Mouse (Mus musculus): Measurements from ENCODE around the gene Gfral. TPM values are rescaled to one million over a fixed set of nuclear protein-coding genes. Genes with fewer than 3 reads are reported as not detected.

Gene Gfral
- total RNA-seq (2021): not detected

DNA sequence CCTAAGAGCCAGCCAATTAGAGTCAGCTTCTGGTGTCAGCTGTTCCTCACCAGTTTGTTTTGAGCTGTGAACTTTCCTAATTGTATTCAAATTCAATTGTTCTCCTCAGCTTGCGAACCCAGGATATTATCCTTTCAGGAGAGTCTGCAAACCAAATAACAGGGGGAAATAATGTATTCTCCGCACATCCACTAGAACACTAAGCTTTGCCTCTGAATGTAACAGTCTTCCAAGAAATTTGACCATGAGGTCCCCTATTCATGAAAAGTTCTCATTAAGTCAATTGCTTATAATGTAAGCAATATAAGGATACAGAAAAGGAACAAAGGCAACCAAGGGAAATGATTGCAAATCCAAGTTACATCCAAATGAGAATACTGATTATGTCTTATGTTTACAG is at the start of gene Gfral:
Gene Gfral, minus strand, starts transcription at position 101 of the 400 bp plus-strand sequence.
- no peak for DNase-seq (ENCODE audit: extremely low spot score in 1 of 2, low spot score in 2 of 2)
- intact Hi-C loops (cut with DNase I): no loop called here

DNA sequence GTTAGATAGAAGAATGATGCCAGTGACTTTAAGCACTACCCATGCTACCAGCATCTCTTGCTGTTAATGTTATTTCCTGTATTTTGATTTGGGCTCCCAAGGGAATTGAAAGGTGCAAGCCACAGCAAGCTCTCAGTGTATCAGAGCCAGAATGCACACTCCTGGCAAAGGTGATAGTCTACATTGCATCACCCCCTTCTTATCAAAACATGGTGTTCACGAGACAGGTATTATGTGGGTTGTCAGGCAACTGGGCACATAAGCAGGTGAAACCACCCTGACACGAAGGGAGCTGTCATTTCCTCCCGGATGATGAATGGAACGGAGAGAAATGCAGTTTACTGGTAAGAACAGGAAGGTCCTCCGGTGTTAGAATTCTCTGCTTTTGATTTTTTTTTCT is 44.3 kb upstream of the Gfral start:
- DNase-seq (ENCODE audit: extremely low spot score in 1 of 2, low spot score in 2 of 2): no peak
- intact Hi-C loops (cut with DNase I): no loop called here

GRCm38 (mm10) chr9:76252544-76252943 is 39.1 kb upstream of the Gfral start:
- intact Hi-C loops (cut with DNase I): no loop called here
- no peak for DNase-seq (ENCODE audit: extremely low spot score in 1 of 2, low spot score in 2 of 2)

- DNase-seq (ENCODE audit: extremely low spot score in 1 of 2, low spot score in 2 of 2): no peak
- intact Hi-C loops (cut with DNase I): no loop called here
These were observed 38.7 kb upstream of the Gfral start for GRCm38 (mm10) chr9:76252109-76252508.

GRCm38 (mm10) chr9:76242322-76242721 is 28.9 kb upstream of the Gfral start:
- intact Hi-C loops (cut with DNase I): no loop called here

GRCm38 (mm10) chr9:76237946-76238345 is 24.5 kb upstream of the Gfral start:
- DNase-seq (ENCODE audit: extremely low spot score in 1 of 2, low spot score in 2 of 2): no peak
- intact Hi-C loops (cut with DNase I): loop anchor here (2.0 kb wide), 1 partner anchor 475 kb away; no protein-coding TSS in a partner anchor

More at GRCm38 (mm10) chr9:76242322-76242721, 28.9 kb upstream of the Gfral start:
- DNase-seq (ENCODE audit: extremely low spot score in 1 of 2, low spot score in 2 of 2): no peak

- intact Hi-C loops (cut with DNase I): loop anchor here (2.0 kb wide), 1 partner anchor 474 kb away; no protein-coding TSS in a partner anchor
These were observed 23.8 kb upstream of the Gfral start for GRCm38 (mm10) chr9:76237243-76237642.

DNA sequence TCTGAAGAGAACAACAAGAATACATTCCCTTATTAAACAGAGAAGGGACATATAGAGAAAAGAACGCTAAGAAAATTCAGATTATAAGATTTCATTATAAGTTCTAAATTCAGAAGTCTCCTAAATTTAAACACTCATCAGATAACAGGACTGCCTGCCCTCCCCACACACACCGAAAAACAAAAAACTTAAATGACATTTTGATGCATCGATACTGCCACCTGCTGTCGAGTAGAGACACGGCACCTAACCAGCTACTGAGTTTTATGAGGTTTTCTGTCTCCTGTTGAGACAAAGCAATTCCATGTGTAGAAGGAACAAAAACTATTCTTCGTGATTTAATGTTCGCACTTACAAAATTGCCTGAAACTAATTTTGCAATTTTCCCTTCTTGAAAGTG is 23.2 kb upstream of the Gfral start:
- peak; percentile 50 to 59 for DNase-seq (ENCODE audit: extremely low spot score in 1 of 2, low spot score in 2 of 2)
- intact Hi-C loops (cut with DNase I): loop anchor here (2.0 kb wide), 1 partner anchor 474 kb away; no protein-coding TSS in a partner anchor

More at GRCm38 (mm10) chr9:76237243-76237642, 23.8 kb upstream of the Gfral start:
- DNase-seq (ENCODE audit: extremely low spot score in 1 of 2, low spot score in 2 of 2): no peak

GRCm38 (mm10) chr9:76235945-76236503 is 22.6 kb upstream of the Gfral start:
- DNase-seq (ENCODE audit: extremely low spot score in 1 of 2, low spot score in 2 of 2): peak in 1 of 2 experiments; percentile 39
- intact Hi-C loops (cut with DNase I): loop anchor here (2.0 kb wide), 1 partner anchor 473 kb away; no protein-coding TSS in a partner anchor

- no peak for DNase-seq (ENCODE audit: extremely low spot score in 1 of 2, low spot score in 2 of 2)
- intact Hi-C loops (cut with DNase I): no loop called here
These were observed 21.4 kb upstream of the Gfral start for GRCm38 (mm10) chr9:76234899-76235298.

- no peak for DNase-seq (ENCODE audit: extremely low spot score in 1 of 2, low spot score in 2 of 2)
- intact Hi-C loops (cut with DNase I): no loop called here
These were observed 16.9 kb upstream of the Gfral start for GRCm38 (mm10) chr9:76230400-76230799.

- DNase-seq (ENCODE audit: extremely low spot score in 1 of 2, low spot score in 2 of 2): no peak
- intact Hi-C loops (cut with DNase I): no loop called here
These were observed 3.9 kb upstream of the Gfral start for GRCm38 (mm10) chr9:76217178-76217975.

DNA sequence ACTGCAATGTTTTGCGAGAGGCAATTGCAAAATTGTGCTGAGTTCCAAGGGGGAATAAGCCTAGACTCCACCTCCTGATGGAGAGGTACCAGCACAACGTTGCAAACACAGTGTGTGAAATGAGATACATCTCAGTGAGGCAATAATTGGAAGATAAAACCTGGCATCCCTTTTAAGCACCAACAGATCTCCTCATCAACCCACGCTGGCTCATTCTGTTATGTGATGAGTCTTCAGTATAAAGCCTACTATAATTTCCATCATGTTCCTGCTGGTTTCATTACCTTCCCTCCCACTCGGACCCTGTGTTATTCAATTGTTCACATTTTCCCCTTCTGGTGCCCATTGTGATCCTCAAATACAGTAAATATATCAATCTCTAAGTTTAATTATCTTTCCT is 1.2 kb upstream of the Gfral start:
- no peak for DNase-seq (ENCODE audit: extremely low spot score in 1 of 2, low spot score in 2 of 2)
- intact Hi-C loops (cut with DNase I): no loop called here

GRCm38 (mm10) chr9:76196917-76197316 is 16.5 kb downstream of the Gfral start:
- no peak for DNase-seq (ENCODE audit: extremely low spot score in 1 of 2, low spot score in 2 of 2)
- intact Hi-C loops (cut with DNase I): no loop called here

- DNase-seq (ENCODE audit: extremely low spot score in 1 of 2, low spot score in 2 of 2): no peak
- intact Hi-C loops (cut with DNase I): no loop called here
These were observed 34.2 kb downstream of the Gfral start for GRCm38 (mm10) chr9:76179221-76179620.

GRCm38 (mm10) chr9:76172686-76173295 is 40.7 kb downstream of the Gfral start:
- no peak for DNase-seq (ENCODE audit: extremely low spot score in 1 of 2, low spot score in 2 of 2)
- intact Hi-C loops (cut with DNase I): no loop called here

DNA sequence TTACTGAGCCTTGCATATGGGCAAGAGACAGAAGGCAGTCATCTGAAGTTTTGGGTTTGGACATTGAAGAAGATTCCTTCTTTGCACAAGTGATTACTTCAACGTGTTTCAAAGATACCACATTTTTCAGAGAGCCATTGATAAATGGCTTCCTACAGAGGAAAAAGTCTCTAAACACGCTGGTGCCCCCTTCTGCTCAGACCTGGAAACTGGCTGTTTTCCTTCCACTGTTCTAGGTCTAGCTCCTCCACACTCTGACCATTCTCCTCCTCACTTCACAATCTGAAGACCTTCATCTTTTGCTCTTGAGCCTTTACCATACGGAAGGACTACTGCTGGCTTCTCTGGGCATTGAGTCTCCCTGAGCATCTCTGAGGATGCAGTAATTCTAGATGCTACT is 45.1 kb downstream of the Gfral start:
- intact Hi-C loops (cut with DNase I): no loop called here
- DNase-seq (ENCODE audit: extremely low spot score in 1 of 2, low spot score in 2 of 2): no peak

GRCm38 (mm10) chr9:76162446-76162845 is 51.0 kb downstream of the Gfral start:
- intact Hi-C loops (cut with DNase I): no loop called here
- DNase-seq (ENCODE audit: extremely low spot score in 1 of 2, low spot score in 2 of 2): no peak

DNA sequence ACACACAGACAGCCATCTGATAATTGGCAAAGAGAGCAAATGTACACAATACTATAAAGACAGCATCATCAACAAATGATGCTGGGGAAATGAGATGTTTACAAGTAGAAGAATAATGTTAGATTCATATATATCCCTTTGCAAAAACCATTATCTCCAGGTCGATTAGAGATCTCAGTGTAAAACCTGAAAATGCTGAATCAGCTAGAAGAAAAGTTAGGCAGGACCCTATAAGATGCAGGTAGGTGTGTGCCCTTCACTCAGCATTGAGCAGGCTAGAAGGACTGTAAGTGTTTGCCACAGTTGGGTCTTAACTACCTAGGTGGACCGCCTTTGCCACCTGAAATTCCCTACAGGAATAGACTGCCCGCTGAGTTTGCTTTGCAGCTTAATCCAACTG is 67.9 kb downstream of the Gfral start:
- intact Hi-C loops (cut with DNase I): no loop called here
- no peak for DNase-seq (ENCODE audit: extremely low spot score in 1 of 2, low spot score in 2 of 2)
